Mouse (Mus musculus): ENCODE measurements around the gene 4933407L21Rik.

DNA sequence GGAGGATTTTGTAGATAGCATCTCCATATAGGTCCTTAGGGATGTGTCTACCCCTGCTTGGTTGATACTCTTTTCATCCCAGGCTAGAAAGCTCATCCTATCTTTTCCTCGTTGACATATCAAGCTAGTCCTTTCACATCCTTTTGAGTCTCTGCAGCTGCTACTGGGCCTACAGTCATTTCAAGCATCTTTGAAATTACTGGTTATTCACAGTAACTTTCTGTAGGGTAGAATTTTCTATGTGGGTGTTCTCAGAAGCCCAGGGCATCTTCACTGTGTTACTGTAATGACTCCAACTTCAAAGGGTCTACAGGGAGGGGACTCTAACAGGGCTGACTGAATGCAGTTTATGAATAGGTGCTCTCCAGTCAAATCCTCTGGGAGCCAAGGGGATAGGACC lies 9.0 kb downstream of the 4933407L21Rik start:
- no peak for TF ChIP-seq CTCF (IDR thresholded peaks at IDR 0.05; ENCODE audit: extremely low read depth, insufficient read depth, insufficient read length, insufficient replicate concordance)
- TF ChIP-seq POLR2A (IDR thresholded peaks at IDR 0.05; ENCODE audit: low read depth, low read length): no peak
